Mouse (Mus musculus): ENCODE data around the gene Ccnd3.
A peak's percentile ranks its signal among the peaks of the same experiment; 100 is the strongest.
"Not testable (repeated sequence)": the region's sequence is repeated elsewhere in the genome, so short reads cannot be mapped to it uniquely, and the experiment has no call there.

The Ccnd3 gene

DNA sequence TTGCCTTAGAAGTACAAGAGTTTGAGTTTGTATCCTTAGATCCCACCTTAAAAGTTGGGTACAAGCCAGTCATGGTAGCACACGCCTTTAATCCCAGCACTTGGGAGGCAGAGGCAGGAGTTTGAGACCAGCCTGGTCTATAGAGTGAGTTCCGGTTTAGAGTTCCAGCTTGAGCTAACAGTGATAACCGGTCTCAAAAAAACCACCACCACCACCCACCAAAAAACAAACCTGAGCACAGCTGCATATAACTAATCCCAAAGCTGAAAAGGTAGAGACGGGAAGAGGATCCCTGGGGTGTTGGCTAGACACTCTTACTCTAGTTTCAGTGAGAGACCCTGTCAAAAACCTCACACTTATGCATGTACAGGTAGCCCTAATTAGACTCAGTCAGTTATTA, 111.8 kb downstream of the Ccnd3 start:
- DNase-seq (ENCODE audit: low read depth, low spot score), result no peak

DNA sequence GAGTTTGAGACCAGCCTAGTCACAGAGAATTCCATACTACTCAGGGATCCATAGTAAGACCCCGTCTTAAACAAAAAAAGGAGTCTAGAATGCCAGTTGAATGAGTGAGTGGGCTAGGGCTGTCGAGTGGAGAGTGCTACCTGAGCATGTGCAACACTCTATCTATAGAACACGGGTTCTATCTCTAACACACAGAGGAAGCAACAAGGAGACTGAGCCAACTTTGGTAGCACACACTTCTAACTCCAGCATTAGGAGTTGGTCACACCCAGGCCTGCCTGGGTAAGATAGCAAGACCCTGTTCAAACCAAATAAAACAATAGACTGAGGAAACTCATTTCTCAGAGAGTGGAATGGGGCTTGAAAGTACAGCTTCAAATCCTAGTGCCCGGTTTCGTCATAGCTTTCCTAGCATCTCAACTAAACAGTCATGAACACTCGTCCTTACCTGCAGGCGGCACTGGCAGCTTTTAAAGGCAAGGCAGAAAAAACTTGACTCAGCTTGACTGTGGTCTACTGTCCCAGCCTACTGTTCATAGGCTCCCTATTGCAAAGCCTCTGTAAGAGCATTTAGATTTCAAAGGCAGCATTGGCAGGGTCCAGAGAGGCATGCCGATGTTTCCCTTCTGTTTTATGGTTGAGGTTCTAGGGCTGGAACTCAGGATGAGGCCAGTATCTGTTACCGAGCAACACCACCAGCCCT, 112.9 kb downstream of the Ccnd3 start:
- no peak for DNase-seq (ENCODE audit: low read depth, low spot score)

DNA sequence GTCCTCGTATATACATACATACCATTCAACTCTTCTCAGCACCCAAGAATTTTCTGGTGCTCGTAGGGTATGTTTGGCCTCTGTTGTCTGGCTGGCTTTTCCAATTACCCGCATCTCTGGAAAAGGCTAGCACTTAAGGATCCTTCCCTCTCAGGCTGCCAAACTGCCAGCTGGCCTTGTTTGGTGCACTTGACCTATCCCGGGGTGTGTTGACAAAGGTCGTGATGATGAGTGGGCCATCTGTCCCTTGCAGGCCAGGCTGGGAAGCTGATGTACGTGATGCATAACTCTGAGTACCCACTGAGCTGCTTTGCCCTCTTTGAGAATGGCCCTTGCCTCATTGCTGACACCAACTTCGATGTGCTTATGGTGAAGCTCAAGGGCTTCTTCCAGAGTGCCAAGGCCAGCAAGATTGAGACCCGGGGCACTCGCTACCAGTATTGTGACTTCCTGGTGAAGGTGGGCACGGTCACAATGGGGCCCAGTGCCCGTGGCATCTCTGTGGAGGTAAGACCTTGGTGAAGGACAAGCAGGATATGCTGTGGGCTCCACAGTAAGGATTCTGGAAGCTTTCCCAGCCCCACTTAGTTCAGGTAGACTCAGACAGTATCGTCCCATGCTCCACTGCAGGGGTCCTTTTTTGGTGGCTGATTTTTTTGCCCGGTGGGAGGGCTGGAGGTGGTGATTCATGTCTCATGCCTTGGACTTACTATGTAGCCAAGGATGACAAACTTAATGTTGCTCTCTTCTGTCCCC, 113.9 kb downstream of the Ccnd3 start:
- DNase-seq (ENCODE audit: low read depth, low spot score), result no peak

DNA sequence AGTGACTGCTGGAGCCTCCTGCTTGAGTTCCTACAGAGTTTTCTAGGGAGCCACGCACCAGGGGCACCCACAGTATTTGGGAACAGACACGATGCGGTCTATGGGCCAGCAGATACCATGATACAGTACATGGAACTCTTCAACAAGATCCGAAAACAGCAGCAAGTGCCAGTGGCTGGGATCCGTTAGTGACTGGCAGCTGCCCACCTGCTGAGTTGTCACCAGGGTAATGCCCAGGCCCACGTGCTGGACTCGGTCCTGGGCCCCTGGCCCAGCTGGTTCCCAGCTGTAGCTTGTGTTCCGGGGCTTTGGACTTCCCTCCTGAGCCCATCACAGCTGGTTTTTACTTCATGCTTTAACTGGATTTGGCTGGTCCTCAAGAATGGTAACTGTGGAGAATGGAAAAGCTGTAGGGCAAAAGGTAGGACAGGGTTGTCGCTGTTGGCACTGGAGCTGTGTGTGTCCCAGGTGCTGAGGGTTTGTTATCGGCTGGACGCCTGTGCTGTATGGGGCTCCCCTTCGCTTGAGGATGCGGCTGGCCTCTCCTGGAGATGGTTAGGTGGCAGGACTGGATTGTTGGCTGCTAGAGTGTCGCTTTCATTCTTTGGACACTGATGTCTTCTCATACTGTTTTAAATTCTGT, 118.2 kb downstream of the Ccnd3 start:
- DNase-seq (ENCODE audit: low read depth, low spot score), result no peak

DNA sequence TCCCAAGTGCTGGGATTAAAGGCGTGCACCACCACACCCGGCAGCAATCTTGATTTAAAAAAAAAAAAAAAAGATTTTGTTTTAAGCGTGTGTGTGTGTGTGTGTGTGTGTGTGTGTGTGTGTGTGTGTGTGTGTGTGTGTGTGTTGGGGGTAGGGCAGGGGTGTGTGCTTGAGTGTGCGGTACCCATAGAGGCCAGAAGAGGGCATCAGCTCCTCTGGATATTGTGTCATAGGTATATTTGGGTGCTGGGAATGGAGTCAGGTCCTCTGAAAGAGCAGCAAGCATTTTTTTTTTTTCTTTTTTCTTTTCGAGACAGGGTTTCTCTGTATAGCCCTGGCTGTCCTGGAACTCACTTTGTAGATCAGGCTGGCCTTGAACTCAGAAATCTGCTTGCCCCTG, 119.7 kb downstream of the Ccnd3 start:
- not testable (repeated sequence) for DNase-seq (ENCODE audit: low read depth, low spot score)

DNA sequence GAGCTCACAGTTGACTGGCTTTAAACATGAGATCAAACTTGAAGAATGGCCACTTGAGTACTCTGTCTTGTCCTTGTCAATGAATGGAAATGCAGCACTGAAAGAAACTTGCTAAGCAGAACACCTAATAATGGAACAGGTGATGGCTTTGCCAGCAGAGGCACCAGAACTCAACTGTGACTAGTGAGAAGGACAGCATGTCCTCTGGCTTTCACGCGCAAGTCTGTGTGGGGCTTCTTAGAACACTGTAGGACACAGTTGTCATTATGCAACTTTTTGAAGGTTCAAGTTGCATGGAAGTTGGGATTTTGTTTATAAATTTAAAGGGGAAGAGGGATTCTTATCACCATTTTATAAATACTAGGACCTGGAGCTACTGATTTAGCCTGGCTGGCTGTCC, 120.2 kb downstream of the Ccnd3 start:
- DNase-seq (ENCODE audit: low read depth, low spot score), result no peak

DNA sequence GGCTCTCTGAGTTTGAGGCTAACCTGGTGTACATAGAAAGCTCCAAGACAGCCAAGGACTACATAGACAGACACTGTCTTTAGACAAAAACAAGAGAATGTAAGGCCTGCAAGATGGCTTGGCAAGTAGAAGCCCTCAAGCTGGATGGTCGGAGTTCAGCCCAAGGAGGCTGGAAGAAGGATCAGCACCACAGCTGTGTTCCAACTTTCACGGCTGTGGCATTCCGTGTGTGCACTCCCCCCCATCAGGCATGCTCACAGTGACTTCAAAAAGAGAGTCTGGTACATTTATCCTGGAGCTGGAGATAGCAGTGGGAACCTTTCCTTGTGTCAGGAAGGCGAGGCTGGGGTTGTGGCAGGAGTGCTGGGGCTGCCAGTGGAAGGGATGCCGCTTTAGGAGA, 121.2 kb downstream of the Ccnd3 start:
- no peak for DNase-seq (ENCODE audit: low read depth, low spot score)

DNA sequence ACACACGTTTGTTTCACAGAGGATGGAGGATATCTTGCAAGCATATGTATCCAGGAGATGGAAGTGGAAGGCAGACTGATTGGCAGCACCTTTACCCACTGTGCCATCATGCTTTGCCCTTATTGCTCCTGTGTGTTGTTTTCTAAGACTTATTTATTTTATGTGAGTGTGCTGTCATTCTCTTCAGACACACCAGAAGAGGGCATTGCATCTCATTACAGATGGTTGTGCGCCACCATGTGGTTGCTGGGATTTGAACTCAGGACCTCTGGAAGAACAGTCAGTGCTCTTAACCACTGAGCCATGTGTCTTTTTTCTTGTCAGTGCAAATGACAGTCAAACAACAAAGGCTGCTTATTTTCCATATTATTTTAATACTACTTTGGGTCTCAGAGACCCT, 122.9 kb downstream of the Ccnd3 start:
- DNase-seq (ENCODE audit: low read depth, low spot score), result no peak

DNA sequence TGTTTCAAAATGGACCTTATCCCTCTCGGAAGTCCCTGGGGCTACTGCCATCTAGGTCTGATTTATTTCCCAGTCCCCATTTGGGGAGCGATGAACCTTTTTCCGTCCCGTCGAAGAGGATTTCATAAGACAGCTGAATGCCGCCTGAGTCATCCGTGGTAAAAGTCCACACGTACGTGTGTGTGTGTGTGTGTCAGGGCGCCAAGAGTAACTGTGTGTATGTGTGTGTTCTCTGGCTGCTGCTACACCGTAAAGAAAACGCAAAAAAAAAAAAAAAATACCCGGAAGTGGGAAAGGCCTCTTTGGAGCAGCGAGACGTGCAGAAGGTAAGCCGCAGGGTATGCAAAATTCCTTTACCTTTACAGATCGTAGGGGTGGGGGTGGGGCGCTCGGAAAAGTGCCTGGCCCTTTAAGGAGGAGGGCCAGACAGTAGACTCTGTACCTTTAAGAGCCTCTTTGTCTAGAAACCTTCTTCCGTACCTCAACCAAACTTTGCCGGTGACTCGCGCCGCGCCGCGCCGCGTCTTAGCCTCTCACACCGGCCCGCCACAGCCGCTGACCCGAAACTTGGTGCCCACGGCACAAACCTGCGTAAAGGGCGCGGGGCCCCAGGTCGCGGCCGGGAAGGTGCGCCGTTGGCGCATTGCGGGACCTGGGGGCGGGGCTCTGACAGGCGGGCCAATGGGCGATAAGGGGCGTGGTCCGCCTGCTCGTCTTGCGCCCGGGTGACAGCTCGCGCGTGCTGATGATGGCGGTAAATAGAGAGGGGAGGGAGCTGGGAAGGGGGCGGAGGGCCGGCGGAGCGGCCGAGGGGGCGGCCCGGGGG, 124.2 kb downstream of the Ccnd3 start:
- peak; percentile 96 for DNase-seq (ENCODE audit: low read depth, low spot score)

DNA sequence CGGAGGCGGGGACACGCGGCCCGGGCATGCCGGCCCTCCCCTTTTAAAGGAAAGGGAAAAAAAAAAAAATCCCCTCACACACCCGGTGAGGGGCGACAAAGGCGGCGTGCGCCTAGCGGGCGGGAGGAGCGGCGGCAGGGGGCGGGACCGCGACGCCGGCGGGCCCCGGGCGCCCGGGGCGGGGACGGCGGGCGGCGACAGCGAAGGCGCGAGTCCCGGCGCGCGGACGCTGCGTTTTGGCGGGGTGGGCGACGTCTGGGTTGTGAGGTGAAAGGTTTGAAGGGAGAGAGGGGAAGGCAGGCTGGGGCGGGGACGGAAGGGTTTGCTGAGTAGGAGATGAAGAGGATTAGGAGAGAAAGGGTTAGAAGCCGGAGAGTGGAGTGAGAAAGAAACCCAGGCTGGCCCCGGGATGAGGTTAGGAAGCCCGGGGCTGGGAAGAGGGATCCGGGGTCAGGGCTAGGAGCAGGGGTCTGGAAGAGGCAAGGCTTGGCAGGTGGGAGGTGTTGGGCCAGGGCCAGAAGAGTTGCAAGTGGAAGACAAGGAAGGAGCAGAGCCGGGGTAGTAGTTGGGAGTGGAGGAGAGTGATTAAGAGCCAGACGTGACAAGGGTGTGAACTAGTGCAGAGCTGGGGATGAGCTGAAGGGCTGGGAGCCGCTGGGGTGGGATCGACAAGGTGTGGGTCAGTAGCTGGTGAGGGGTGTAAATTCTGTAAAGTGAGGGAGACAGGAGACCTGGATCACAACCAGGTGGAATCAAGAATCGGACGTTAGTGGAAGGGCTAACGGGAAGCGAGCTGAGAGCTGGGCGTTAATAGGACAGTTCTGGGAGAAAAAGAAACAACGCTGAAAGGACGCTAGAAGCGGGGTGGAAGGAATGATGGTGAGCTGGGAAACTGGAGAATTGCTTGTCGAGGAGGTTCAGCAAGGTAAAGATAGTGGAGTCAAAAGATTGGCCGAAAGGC, 125.1 kb downstream of the Ccnd3 start:
- no peak for DNase-seq (ENCODE audit: low read depth, low spot score)

DNA sequence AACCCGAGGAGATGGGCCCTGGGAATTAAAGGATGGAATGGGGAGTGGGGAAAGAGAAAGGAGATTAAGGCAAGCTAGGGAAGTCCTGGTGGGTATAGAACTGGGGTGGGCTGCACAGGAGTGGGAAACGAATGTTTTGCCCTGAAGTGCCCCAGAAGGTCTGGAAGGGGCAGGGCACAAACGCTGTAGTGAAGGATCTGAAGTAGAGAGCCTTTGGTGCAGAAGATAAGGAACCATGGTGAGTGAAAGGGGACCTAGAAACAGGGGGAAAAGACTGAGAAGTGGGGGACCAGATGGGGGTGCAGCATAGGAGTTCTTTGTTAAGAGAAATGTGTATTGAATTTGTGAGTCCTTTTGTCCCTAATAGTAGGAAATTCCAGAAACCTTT, 125.8 kb downstream of the Ccnd3 start, which contains the start of gene Usp49:
Usp49 (plus strand) TSS at position 13 of the 388 bp plus-strand sequence.
- DNase-seq (ENCODE audit: low read depth, low spot score), result no peak

DNA sequence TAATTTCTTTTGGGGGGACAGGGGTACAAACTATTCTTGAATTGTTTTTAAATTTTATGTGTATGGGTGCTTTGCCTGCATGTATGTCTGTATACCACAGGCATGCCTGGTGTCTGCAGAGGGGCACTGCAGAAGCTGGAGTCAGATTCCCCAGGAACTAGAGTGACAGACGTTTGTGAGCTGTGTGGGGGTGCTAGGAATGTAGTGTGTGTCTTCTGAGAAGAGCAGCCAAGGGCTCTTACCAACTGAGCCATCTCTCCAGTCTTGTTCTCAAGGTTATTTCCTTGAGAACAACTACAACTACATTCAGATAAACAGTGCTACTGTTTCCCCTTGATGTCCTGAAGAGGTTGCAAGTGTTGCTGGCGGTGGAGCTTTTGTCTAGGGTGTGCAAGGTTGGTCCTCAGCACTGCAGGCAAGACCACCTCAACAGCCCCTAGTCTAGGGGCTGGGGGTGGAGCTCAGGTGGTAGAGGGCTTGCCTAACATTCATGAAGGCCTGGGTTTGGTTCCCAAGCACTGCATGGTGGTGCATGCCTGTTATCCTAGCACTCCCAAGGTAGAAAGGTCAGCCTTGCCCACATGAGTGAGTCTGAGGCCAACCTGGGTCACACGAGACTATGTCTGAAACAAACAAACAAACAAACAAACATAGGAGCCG, 127.5 kb downstream of the Ccnd3 start:
- no peak for DNase-seq (ENCODE audit: low read depth, low spot score)

DNA sequence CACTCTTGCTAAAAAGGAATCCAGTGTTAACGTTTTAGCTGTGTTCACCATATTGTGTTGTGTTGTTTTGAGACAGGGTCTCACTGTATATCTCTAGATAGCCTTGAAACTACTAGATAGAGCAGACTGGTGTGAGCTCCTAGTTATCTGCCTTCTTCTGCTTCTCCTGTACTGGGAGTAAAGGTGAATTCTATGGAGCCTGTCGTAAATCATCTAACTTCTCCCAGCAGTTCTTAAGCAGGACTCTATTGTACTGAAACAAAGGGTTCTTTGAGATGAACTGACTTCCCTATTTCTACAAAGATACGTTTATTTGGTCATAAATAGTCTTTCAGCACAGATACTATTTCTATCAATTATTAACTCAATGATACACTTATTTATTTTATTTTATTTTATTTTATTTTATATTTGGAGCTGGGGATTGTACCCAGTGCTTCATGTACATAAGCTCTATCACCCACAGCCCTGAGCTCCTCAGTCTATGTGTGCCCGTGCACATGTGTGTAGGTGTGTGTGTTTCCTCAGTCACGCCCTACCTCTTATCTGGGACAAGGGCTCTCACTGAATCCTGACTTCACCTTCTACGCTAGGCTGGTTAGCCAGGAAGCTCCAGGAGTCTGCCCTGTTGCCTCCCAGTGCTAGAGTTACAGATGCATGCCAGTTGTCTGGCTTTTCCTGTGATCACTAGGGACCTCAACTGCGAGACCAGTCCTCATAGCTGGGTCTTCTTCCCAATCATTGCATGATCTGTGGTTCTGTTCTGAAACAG, 129.3 kb downstream of the Ccnd3 start:
- DNase-seq (ENCODE audit: low read depth, low spot score), result no peak

DNA sequence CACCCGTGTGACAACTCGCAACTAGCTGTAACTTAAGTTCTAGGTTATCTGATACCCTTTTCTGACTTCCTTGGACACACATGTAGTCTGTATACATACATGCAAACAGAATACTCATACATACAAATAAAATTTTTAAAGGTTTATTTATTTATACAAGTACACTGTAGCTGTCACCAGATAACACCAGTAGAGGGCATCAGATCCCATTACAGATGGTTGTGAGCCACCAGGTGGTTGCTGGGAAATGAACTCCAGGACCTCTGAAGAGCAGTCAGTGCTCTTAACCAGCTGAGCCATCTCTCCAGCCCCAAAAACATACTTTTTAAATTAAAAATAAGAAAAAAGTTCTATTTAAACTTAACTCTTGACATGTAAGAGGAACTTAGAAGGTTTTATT, 138.1 kb downstream of the Ccnd3 start:
- no peak for DNase-seq (ENCODE audit: low read depth, low spot score)

DNA sequence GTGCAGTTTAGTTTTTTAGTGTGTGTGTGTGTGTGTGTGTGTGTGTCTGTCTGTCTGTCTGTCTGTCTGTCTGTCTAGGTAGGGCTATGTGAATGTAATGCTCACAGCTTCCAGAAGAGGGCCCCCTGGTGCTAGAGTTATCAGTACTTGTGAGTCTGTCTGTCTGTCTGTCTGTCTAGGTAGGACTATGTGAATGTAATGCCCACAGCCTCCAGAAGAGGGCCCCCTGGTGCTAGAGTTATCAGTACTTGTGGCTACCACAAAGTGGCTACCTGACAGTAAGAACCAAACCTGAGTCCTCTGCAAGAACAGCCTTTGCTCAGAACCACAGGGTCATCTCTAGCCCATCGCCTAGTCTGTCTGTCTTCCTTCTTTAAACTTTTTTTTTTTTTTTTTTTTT, 141.8 kb downstream of the Ccnd3 start:
- DNase-seq (ENCODE audit: low read depth, low spot score), result peak; percentile 80

DNA sequence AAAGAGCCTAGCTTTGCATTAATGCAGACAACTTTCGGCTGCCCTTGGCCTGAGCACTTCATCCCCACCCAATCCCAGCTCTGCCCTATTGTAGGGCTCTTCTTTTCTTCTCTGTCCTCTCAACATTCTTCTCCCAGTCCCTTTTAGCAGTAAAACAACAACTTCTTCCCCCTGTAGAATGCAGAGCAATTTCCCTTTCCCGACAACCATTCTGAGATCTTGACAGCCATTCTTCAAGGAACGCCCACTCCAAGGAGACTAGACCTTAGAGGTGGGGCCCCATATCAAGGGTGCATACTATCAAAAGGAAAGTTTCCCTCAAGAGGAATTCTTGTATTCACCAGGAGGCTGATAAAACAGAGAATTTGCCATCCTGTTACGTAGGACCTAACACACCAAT, 144.1 kb downstream of the Ccnd3 start:
- no peak for DNase-seq (ENCODE audit: low read depth, low spot score)
